Mouse (Mus musculus): Measurements from ENCODE around the gene Paox. TPM values are rescaled to one million over a fixed set of nuclear protein-coding genes. Genes with fewer than 3 reads are reported as not detected.

Paox gene
- total RNA-seq, 1 experiment: 9.1 TPM

GRCm38 (mm10) chr7:140090601-140091000 is 25.0 kb upstream of the Paox start:
- TF ChIP-seq HCFC1 (IDR thresholded peaks at IDR 0.05; ENCODE audit: borderline replicate concordance, insufficient read depth, low read length): no peak
- no peak for TF ChIP-seq ZNF384 (IDR thresholded peaks at IDR 0.05; ENCODE audit: low read depth, low read length)
- TF ChIP-seq MAFK (IDR thresholded peaks at IDR 0.05; ENCODE audit: insufficient read depth, low read depth, low read length): no peak
- no peak for TF ChIP-seq ZC3H11A (IDR thresholded peaks at IDR 0.05; ENCODE audit: borderline replicate concordance, low read depth, low read length)
- no peak for TF ChIP-seq CHD2 (IDR thresholded peaks at IDR 0.05; ENCODE audit: low read depth, low read length)

GRCm38 (mm10) chr7:140092924-140093528 is 22.6 kb upstream of the Paox start, which contains the start of gene Prap1:
Gene Prap1 (plus strand): TSS chr7:140093395.
- H3K9me3 ChIP-seq (ENCODE audit: control insufficient read depth, insufficient read depth, low read depth, low read length): no peaks in the 10 kb centered on the region
- H3K4me3 ChIP-seq (ENCODE audit: insufficient read depth in 1 of 2, low read depth in 1 of 2, low read length in 2 of 2, poor library complexity in 1 of 2, severe bottlenecking in 1 of 2): no peak within 1 kb of the TSS
- no peaks in the 10 kb centered on the region for H3K4me1 ChIP-seq (ENCODE audit: control insufficient read depth in 2 of 2, insufficient read depth in 2 of 2, low read length in 2 of 2, poor library complexity in 1 of 2)
- H3K9ac ChIP-seq (ENCODE audit: insufficient read depth, low read depth, low read length, poor library complexity, severe bottlenecking): no peak within 1 kb of the TSS
- in situ Hi-C loops (cut with MboI; ENCODE audit: low sequenced_read_pairs in 2 of 2, unreplicated experiment in 2 of 2): no loop called here
- DNase-seq (ENCODE audit: low read depth, low spot score): no peak
- TF ChIP-seq ZC3H11A (IDR thresholded peaks at IDR 0.05; ENCODE audit: borderline replicate concordance, low read depth, low read length): no peak
- TF ChIP-seq MAFK (IDR thresholded peaks at IDR 0.05; ENCODE audit: insufficient read depth, low read depth, low read length): no peak
- TF ChIP-seq ZNF384 (IDR thresholded peaks at IDR 0.05; ENCODE audit: low read depth, low read length): no peak
- no peak for TF ChIP-seq CHD2 (IDR thresholded peaks at IDR 0.05; ENCODE audit: low read depth, low read length)
- no peak for TF ChIP-seq HCFC1 (IDR thresholded peaks at IDR 0.05; ENCODE audit: borderline replicate concordance, insufficient read depth, low read length)
- H3K36me3 ChIP-seq (ENCODE audit: control insufficient read depth, insufficient read depth, low read length, poor library complexity, severe bottlenecking): no peaks in the 10 kb centered on the region
- H3K27ac ChIP-seq (ENCODE audit: insufficient read depth, low read depth, low read length, poor library complexity, severe bottlenecking): no peak within 1 kb of the TSS

More at GRCm38 (mm10) chr7:140090601-140091000, 25.0 kb upstream of the Paox start:
- no peak overlapping the region for H3K27ac ChIP-seq (ENCODE audit: insufficient read depth, low read depth, low read length, poor library complexity, severe bottlenecking)
- no peaks in the 10 kb centered on the region for H3K36me3 ChIP-seq (ENCODE audit: control insufficient read depth, insufficient read depth, low read length, poor library complexity, severe bottlenecking)
- H3K4me3 ChIP-seq (ENCODE audit: insufficient read depth in 1 of 2, low read depth in 1 of 2, low read length in 2 of 2, poor library complexity in 1 of 2, severe bottlenecking in 1 of 2): no peak overlapping the region
- H3K9me3 ChIP-seq (ENCODE audit: control insufficient read depth, insufficient read depth, low read depth, low read length): no peaks in the 10 kb centered on the region
- no peak overlapping the region for H3K9ac ChIP-seq (ENCODE audit: insufficient read depth, low read depth, low read length, poor library complexity, severe bottlenecking)
- DNase-seq (ENCODE audit: low read depth, low spot score): no peak
- in situ Hi-C loops (cut with MboI; ENCODE audit: low sequenced_read_pairs in 2 of 2, unreplicated experiment in 2 of 2): no loop called here
- peaks cover 0 to 2% of the 10 kb centered on the region in 2 experiments; a peak in 1 of 4 replicates for H3K4me1 ChIP-seq (ENCODE audit: control insufficient read depth in 2 of 2, insufficient read depth in 2 of 2, low read length in 2 of 2, poor library complexity in 1 of 2)

- Histone ChIP-seq H3K9me3 (ENCODE audit: control insufficient read depth, insufficient read depth, low read depth, low read length) (no peaks in the 10 kb centered on the region), H3K27ac (ENCODE audit: insufficient read depth, low read depth, low read length, poor library complexity, severe bottlenecking) (no peak overlapping the region), H3K9ac (ENCODE audit: insufficient read depth, low read depth, low read length, poor library complexity, severe bottlenecking) (no peak overlapping the region), H3K4me1 (ENCODE audit: control insufficient read depth in 2 of 2, insufficient read depth in 2 of 2, low read length in 2 of 2, poor library complexity in 1 of 2) (no peaks in the 10 kb centered on the region), H3K4me3 (ENCODE audit: insufficient read depth in 1 of 2, low read depth in 1 of 2, low read length in 2 of 2, poor library complexity in 1 of 2, severe bottlenecking in 1 of 2) (no peak overlapping the region), H3K36me3 (ENCODE audit: control insufficient read depth, insufficient read depth, low read length, poor library complexity, severe bottlenecking) (no peaks in the 10 kb centered on the region)
- no peak for TF ChIP-seq HCFC1 (IDR thresholded peaks at IDR 0.05; ENCODE audit: borderline replicate concordance, insufficient read depth, low read length)
- TF ChIP-seq MAFK (IDR thresholded peaks at IDR 0.05; ENCODE audit: insufficient read depth, low read depth, low read length): no peak
- TF ChIP-seq CHD2 (IDR thresholded peaks at IDR 0.05; ENCODE audit: low read depth, low read length): no peak
- TF ChIP-seq ZC3H11A (IDR thresholded peaks at IDR 0.05; ENCODE audit: borderline replicate concordance, low read depth, low read length): no peak
- TF ChIP-seq ZNF384 (IDR thresholded peaks at IDR 0.05; ENCODE audit: low read depth, low read length): no peak
- no peak for DNase-seq (ENCODE audit: low read depth, low spot score)
- in situ Hi-C loops (cut with MboI; ENCODE audit: low sequenced_read_pairs in 2 of 2, unreplicated experiment in 2 of 2): no loop called here
Observed at GRCm38 (mm10) chr7:140094954-140095353, 20.6 kb upstream of the Paox start.

- Histone ChIP-seq H3K27ac (ENCODE audit: insufficient read depth, low read depth, low read length, poor library complexity, severe bottlenecking) (no peak overlapping the region), H3K9ac (ENCODE audit: insufficient read depth, low read depth, low read length, poor library complexity, severe bottlenecking) (no peak overlapping the region), H3K9me3 (ENCODE audit: control insufficient read depth, insufficient read depth, low read depth, low read length) (no peaks in the 10 kb centered on the region), H3K36me3 (ENCODE audit: control insufficient read depth, insufficient read depth, low read length, poor library complexity, severe bottlenecking) (no peaks in the 10 kb centered on the region), H3K4me1 (ENCODE audit: control insufficient read depth in 2 of 2, insufficient read depth in 2 of 2, low read length in 2 of 2, poor library complexity in 1 of 2) (no peaks in the 10 kb centered on the region), H3K4me3 (ENCODE audit: insufficient read depth in 1 of 2, low read depth in 1 of 2, low read length in 2 of 2, poor library complexity in 1 of 2, severe bottlenecking in 1 of 2) (no peak overlapping the region)
- in situ Hi-C loops (cut with MboI; ENCODE audit: low sequenced_read_pairs in 2 of 2, unreplicated experiment in 2 of 2): no loop called here
- TF ChIP-seq ZNF384 (IDR thresholded peaks at IDR 0.05; ENCODE audit: low read depth, low read length) (no peak), ZC3H11A (IDR thresholded peaks at IDR 0.05; ENCODE audit: borderline replicate concordance, low read depth, low read length) (no peak), HCFC1 (IDR thresholded peaks at IDR 0.05; ENCODE audit: borderline replicate concordance, insufficient read depth, low read length) (no peak), MAFK (IDR thresholded peaks at IDR 0.05; ENCODE audit: insufficient read depth, low read depth, low read length) (no peak), CHD2 (IDR thresholded peaks at IDR 0.05; ENCODE audit: low read depth, low read length) (no peak)
- no peak for DNase-seq (ENCODE audit: low read depth, low spot score)
Observed at GRCm38 (mm10) chr7:140095556-140095955, 20.0 kb upstream of the Paox start.
